Mouse (Mus musculus): ENCODE data around the gene Scgb2b17. TPM values are rescaled to one million over a fixed set of nuclear protein-coding genes. Genes with fewer than 3 reads are reported as not detected.
"Not testable (repeated sequence)": the region's sequence is repeated elsewhere in the genome, so short reads cannot be mapped to it uniquely, and the experiment has no call there.

The Scgb2b17 gene
- not detected in 2 replicates for polyA plus RNA-seq (2012; rRNA removed)

GRCm38 (mm10) chr7:33056461-33056860 is at the start of gene Scgb2b17:
Gene Scgb2b17 (minus strand): TSS chr7:33056561.
- not testable (repeated sequence) for H3K4me3 ChIP-seq (ENCODE audit: control insufficient read depth, low read depth, low read length); H3K36me3 ChIP-seq (ENCODE audit: control insufficient read depth, insufficient read depth, low read length); H3K4me1 ChIP-seq (ENCODE audit: control insufficient read depth, insufficient read depth, low read length); H3K27me3 ChIP-seq (ENCODE audit: control insufficient read depth, insufficient read depth, low read length); H3K27ac ChIP-seq (ENCODE audit: control insufficient read depth, insufficient read depth, low read depth, low read length)

- H3K36me3 ChIP-seq (ENCODE audit: control insufficient read depth, insufficient read depth, low read length); H3K27ac ChIP-seq (ENCODE audit: control insufficient read depth, insufficient read depth, low read depth, low read length); H3K27me3 ChIP-seq (ENCODE audit: control insufficient read depth, insufficient read depth, low read length); H3K4me3 ChIP-seq (ENCODE audit: control insufficient read depth, low read depth, low read length); H3K4me1 ChIP-seq (ENCODE audit: control insufficient read depth, insufficient read depth, low read length): not testable (repeated sequence)
Measured at GRCm38 (mm10) chr7:33063149-33063548, 6.8 kb upstream of the Scgb2b17 start, which contains the start of gene Scgb1b17. Gene Scgb1b17 (plus strand): TSS chr7:33063449.

Other genes starting within 250 kb of the Scgb2b17 start
- not detected in 2 replicates for gene Scgb2b15, start 226.9 kb downstream of the Scgb2b17 start, polyA plus RNA-seq (2012; rRNA removed)
- not detected in 2 replicates for gene Scgb1b15, start 220.0 kb downstream of the Scgb2b17 start, polyA plus RNA-seq (2012; rRNA removed)
- not detected in 2 replicates for gene Scgb1b17, start 6.9 kb upstream of the Scgb2b17 start, polyA plus RNA-seq (2012; rRNA removed)
- not detected in 2 replicates for gene Scgb2b18, start 117.3 kb upstream of the Scgb2b17 start, polyA plus RNA-seq (2012; rRNA removed)
- gene Scgb1b18, start 129.0 kb upstream of the Scgb2b17 start, polyA plus RNA-seq (2012; rRNA removed) = not detected in 2 replicates
- not detected in 2 replicates for gene Scgb2b19, start 223.8 kb upstream of the Scgb2b17 start, polyA plus RNA-seq (2012; rRNA removed)
- not detected in 2 replicates for gene Scgb1b19, start 230.7 kb upstream of the Scgb2b17 start, polyA plus RNA-seq (2012; rRNA removed)